Mouse (Mus musculus): ENCODE results near the gene Tnfrsf12a.

Gene Tnfrsf12a

GRCm38 (mm10) chr17:23677236-23677679 lies at the start of gene Tnfrsf12a:
Gene Tnfrsf12a (minus strand): TSS chr17:23677468.
- peak; percentile 77 to 87 for DNase-seq (ENCODE audit: low spot score in 2 of 2)

DNA sequence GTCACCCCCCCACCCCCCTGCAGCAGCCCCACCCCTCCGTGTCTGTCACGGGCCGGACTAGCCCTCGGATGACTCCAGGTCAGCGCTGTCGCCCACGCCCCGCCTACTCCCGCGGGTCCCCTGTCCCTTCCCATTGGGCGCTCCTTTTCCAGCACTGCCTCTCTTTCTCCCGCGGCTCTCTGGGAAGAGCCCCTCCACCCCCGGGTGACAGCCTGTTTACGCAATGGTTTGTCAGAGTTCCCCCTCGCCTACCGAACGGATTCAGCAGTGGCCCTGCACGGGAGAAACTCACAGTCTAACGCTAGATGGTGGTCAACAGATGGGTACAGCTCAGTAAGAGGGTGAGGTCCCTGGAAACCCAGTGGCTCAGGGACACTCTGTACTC lies 49.5 kb upstream of the Tnfrsf12a start:
- peak; percentile 53 to 56 for DNase-seq (ENCODE audit: low spot score in 2 of 2)

DNA sequence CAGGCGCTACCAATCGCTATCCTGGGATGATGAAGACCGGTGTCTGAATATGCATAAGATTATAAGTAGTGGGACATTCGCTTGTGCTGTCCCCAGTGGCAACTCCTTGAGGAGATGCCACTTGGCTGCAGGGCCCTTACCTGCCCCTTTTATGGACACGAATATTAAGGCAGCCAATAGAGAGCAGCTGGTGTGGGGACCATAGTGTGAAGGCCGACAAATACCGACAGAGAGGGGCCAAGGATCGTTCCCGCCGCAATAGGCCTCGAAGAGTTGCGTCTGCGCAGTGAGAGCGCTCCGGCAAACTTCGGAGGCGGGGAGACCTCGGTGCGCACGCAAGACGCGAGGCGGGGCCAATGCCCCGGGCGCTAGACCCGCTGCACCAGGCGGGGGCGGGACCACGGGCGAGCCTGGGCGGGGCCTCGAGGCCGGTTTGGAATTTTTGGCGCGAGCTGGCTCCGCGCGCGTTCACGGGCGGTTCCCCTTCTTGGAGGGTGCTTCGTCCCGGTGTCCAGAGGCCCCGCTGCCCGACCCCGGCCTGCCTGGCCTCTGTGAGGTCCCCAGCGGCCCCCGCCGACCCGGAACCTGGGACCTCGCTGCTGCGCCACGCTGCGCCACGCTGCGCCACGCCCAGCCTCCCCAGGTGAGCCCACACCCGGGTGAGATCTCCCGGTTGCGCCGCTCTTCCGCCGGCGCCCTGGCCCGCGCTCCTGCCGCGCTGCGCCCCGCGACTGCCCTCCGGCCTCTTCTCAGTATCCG lies 48.9 kb upstream of the Tnfrsf12a start, which contains the start of gene Pkmyt1:
Pkmyt1 (plus strand) TSS at position 338 of the 759 bp plus-strand sequence.
- peak; percentile 92 to 93 for DNase-seq (ENCODE audit: low spot score in 2 of 2)

- no peak for DNase-seq (ENCODE audit: low spot score in 2 of 2)
Observed at GRCm38 (mm10) chr17:23725477-23725876, 48.2 kb upstream of the Tnfrsf12a start.

DNA sequence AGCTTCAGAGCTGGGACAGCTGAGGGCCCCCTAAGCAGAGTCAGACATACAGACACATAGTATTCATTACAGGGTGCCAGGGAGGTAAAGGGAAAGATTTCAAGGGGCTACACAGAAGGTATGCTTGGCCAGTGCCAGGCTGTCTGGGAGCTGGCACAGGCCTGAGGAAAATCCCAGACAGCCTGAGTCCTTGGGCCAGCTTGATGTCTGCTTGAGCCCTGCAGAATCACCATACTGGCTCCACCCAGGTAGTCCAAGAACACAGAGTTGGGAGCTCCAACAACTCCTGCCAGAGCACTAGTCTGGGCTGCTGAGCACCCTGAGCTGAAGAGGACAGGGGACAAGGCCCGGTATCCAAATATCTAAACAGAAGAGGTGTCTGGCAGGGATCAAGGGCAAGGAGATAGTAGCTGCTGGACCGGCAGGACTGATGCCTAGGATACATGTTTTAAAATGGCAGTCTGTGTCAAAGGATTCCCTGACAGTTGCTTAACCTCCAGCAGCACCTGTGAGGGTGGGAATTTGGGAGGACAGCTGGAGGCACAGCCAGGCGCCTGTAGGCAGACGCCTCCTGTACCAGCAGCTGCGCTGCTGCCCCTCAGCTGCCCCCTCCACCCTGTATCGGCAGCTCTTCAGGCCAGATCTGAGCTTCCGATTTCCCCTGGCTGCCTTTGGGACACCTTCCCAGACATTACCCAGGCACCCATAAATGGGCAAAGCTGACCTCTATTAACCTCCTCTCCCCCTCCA lies 45.3 kb upstream of the Tnfrsf12a start, which contains the start of gene 1520401A03Rik:
1520401A03Rik (minus strand) TSS at position 408 of the 750 bp plus-strand sequence.
- DNase-seq (ENCODE audit: low spot score in 2 of 2): no peak

DNA sequence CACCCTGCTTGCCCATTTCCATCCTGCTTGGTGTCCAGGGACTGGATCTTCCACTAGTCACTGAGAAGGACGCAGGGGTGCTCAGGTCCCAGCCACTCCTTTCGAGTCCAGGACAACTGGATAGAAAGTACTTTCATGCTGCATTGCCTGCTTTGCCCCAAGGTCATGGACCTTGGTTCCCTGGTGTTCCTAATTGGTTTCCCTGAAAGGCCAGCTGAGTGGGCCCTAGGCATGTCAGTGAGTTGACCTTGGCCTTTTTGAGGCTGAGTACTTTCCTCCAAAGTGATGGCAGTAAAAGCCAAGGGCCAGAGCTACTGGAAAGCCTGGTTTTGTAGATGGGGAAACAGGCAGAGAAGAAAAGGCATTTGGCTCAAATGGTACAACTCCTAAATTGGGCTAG lies 44.6 kb upstream of the Tnfrsf12a start:
- no peak for DNase-seq (ENCODE audit: low spot score in 2 of 2)

- no peak for DNase-seq (ENCODE audit: low spot score in 2 of 2)
Observed at GRCm38 (mm10) chr17:23719455-23719854, 42.2 kb upstream of the Tnfrsf12a start.

- DNase-seq (ENCODE audit: low spot score in 2 of 2): no peak
Observed at GRCm38 (mm10) chr17:23717003-23717402, 39.7 kb upstream of the Tnfrsf12a start.

- peak; percentile 61 to 73 for DNase-seq (ENCODE audit: low spot score in 2 of 2)
Observed at GRCm38 (mm10) chr17:23706212-23706611, 28.9 kb upstream of the Tnfrsf12a start.

DNA sequence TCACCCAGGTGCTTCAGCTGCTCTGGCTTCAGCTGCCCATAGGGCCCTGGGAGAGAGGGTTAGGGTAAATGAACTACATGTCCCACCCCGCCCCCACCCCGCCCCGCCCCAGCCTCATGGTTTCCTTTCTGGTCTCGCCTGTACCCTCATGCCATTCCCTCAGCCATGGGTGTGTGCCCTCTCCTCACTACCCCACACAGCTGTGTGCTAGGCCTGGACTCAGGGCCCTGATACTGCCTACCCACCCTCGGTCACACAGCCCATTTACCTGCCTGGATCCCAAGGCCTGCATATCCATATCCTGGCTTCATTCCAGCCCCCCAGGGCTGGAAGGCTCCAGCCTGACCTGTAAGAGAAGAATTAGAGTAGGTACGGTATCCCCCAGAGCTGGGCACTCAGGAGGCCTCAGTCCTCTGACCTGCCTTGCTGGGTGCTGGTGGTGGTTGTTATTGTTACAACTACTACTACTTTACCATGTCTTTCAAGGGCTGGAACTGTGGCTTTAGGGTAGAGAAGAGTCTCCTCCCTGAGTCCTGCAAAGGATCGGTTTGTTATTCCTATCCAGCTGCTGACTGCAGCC lies 28.3 kb upstream of the Tnfrsf12a start:
- DNase-seq (ENCODE audit: low spot score in 2 of 2): no peak

- DNase-seq (ENCODE audit: low spot score in 2 of 2): no peak
Observed at GRCm38 (mm10) chr17:23704741-23705140, 27.5 kb upstream of the Tnfrsf12a start.

DNA sequence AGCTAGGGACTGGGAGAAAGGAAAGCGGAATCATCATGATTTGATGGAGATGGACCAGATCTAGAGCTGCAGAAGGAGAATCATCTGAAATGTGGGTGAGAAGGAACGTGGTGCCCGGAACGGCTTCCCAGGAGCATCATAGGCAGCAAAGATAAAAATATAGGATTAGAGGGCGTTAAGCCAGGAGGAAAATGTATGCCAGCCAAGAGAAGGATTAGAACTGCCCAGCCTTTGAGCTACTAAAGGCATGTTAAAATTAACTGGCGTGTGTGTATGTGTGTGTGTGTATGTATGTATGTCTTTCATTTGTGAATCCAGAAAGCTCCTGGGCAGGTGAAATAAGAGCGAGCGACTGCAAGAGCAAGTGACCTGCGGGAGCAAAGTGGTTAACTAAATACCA lies 26.0 kb upstream of the Tnfrsf12a start:
- no peak for DNase-seq (ENCODE audit: low spot score in 2 of 2)

DNA sequence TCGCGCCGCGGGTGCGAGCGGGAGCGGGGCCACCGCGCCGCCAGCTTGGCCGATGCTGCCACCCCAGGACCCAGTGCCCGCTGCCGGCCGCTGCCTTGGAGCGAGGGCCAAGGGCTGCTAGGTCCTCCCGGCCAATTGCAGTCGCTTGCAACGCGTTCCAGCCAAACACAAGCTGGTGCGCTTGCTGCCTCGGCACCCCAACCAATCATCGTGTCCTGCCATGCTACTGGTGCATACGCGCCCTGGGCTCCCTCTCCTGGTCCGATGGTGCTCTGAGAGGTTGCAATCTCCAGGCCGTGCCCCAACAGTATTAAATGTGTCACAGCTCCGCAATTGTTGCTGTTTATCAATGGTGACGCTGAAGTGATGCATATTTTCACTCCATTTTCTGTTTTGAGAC lies 22.8 kb upstream of the Tnfrsf12a start:
- DNase-seq (ENCODE audit: low spot score in 2 of 2): peak; percentile 78 to 85

- no peak for DNase-seq (ENCODE audit: low spot score in 2 of 2)
Observed at GRCm38 (mm10) chr17:23699131-23700077, 22.1 kb upstream of the Tnfrsf12a start.

DNA sequence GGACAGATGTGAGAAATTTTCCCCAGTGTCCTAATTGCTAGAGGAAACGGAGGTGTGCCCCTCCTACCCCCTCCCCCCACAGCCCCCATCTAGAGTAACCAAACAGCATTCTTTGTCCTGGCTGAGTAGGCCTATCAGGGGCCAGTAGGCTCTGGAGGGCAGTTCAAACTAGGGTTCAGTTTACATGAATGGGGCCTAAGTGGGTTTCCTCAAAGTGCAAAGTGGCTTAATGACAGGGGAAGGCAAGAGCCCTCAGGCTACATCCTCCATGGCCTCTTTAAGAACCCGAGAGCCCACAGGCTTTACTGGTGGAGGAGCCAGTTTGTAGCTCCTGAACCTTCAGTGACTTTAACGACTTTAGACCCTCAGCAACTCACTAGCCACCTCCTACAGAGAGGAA lies 18.5 kb upstream of the Tnfrsf12a start:
- no peak for DNase-seq (ENCODE audit: low spot score in 2 of 2)

- no peak for DNase-seq (ENCODE audit: low spot score in 2 of 2)
Observed at GRCm38 (mm10) chr17:23694491-23694890, 17.2 kb upstream of the Tnfrsf12a start.

GRCm38 (mm10) chr17:23683856-23684672 lies 6.8 kb upstream of the Tnfrsf12a start, which contains the start of gene Cldn9:
Gene Cldn9 (minus strand): TSS chr17:23684026.
- DNase-seq (ENCODE audit: low spot score in 2 of 2): no peak

- no peak for DNase-seq (ENCODE audit: low spot score in 2 of 2)
Observed at GRCm38 (mm10) chr17:23683226-23683625, 6.0 kb upstream of the Tnfrsf12a start.

DNA sequence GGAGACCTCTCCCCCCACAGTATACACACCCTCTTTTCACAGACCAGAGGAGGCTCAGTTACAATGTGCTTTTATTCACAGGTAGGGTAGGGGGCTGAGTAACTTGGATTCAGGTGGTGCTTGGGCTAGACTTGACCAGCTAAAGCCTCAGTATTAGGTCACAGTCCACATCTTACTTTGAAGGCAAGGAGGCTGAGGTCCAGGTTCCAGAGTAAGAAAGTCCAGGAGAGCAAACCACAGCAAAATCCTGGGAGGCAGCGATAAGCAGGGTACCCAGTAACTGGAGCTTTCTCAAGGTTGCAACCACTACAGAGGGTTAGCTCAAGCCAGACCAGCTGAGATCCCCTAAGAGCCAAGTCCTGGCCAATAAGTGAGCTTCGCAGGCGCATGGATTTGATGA lies 5.3 kb upstream of the Tnfrsf12a start:
- DNase-seq (ENCODE audit: low spot score in 2 of 2): no peak

DNA sequence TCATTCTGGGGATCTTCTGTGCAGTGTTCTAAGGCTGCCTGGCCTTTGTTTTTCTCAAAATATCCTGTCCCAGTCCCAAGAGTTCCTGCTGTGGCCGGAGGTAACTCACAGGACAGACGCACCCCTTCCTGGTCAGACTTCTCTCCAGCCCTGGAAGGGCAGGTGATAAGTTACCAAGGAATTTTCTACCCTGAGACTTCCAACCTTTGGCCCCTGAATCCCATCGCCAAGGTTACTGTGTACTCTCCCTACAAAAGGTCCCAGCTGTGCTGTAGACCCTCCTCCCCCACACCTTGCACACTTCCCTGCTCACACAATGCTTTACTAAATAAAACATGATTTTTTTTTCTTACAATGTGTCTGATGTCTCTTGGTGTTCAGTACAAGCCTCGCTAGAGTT lies 4.8 kb upstream of the Tnfrsf12a start:
- DNase-seq (ENCODE audit: low spot score in 2 of 2): no peak
